Mouse (Mus musculus): ENCODE data around the gene Mrpl1. TPM values are rescaled to one million over a fixed set of nuclear protein-coding genes. Genes with fewer than 3 reads are reported as not detected.
A peak's percentile ranks its signal among the peaks of the same experiment; 100 is the strongest.

Gene Mrpl1
- 10.9 and 11.5 TPM in 2 replicates for polyA plus RNA-seq (2015; fragmentation: Nextera tagmentation; extraction: Ambion mirVana)

DNA sequence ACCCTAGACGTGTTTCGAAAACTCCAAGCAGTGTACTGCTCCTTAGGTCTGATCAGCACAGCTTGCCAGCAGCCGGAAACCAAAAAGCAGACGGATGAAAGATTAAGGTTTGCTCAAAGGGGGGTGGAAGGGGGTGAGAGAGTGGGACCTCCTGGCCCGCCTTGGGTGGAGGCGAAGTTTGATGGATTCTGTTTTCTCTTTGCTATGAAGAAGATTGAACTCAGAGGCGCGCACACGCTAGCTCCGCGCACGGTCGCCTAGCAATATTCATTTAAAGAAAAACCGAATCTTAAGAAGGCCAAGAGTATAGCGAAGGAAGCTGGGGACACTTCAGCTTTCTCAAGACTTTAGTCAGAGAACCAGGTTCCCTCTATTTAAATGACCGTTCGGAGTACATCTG lies at the start of gene Mrpl1:
TSS of gene Mrpl1 (plus strand) at position 35 of the 400 bp plus-strand sequence.
- ATAC-seq (peak; percentile 64), DNase-seq (ENCODE audit: low spot score) (peak; percentile 72)
- H3K9ac ChIP-seq (replicated peaks; ENCODE audit: low read depth): peak within 1 kb of the TSS; percentile 64
- H3K4me3 ChIP-seq (ENCODE audit: low read depth, low read length): peak within 1 kb of the TSS; percentile 73
- no peaks in the 10 kb centered on the region for H3K9me3 ChIP-seq (ENCODE audit: low read length)
- TF ChIP-seq EP300 (IDR thresholded peaks at IDR 0.05) (no peak), CTCF (IDR thresholded peaks at IDR 0.05) (no peak)
- no peaks in the 10 kb centered on the region for H3K27me3 ChIP-seq (replicated peaks; ENCODE audit: insufficient read depth, low read length)
- peak within 1 kb of the TSS; percentile 90 for H3K27ac ChIP-seq (ENCODE audit: low read length)
- peak within 1 kb of the TSS; percentile 76 for H3K4me2 ChIP-seq (replicated peaks; ENCODE audit: low read depth, low read length)
- peaks cover 10% of the 10 kb centered on the region; the same call in 1 of the 2 replicates for H3K4me1 ChIP-seq (ENCODE audit: insufficient read depth, low read depth, low read length)
- WGBS: under 1% methylated on average over 17 of the region's 17 CpGs
- peaks cover 5% of the 10 kb centered on the region; the same call in 1 of the 2 replicates for H3K36me3 ChIP-seq (ENCODE audit: insufficient read depth, low read length)

- DNase-seq (ENCODE audit: low spot score) (peak; percentile 75), ATAC-seq (peak; percentile 13)
- peak overlapping the region; percentile 99 for H3K27ac ChIP-seq (ENCODE audit: low read length)
- peaks cover 2% of the 10 kb centered on the region; the same call in 1 of the 2 replicates for H3K4me1 ChIP-seq (ENCODE audit: insufficient read depth, low read depth, low read length)
- H3K4me2 ChIP-seq (replicated peaks; ENCODE audit: low read depth, low read length): peak overlapping the region; percentile 89
- TF ChIP-seq EP300 (IDR thresholded peaks at IDR 0.05) (no peak), CTCF (IDR thresholded peaks at IDR 0.05) (peak; percentile 42)
- peak overlapping the region; percentile 94 for H3K9ac ChIP-seq (replicated peaks; ENCODE audit: low read depth)
- H3K4me3 ChIP-seq (ENCODE audit: low read depth, low read length): peak overlapping the region; percentile 100
- no peaks in the 10 kb centered on the region for H3K36me3 ChIP-seq (ENCODE audit: insufficient read depth, low read length)
- H3K27me3 ChIP-seq (replicated peaks; ENCODE audit: insufficient read depth, low read length): no peaks in the 10 kb centered on the region
- WGBS: 2% methylated on average over 34 of the region's 50 CpGs
- no peaks in the 10 kb centered on the region for H3K9me3 ChIP-seq (ENCODE audit: low read length)
Observed at GRCm38 (mm10) chr5:96160467-96161262, 48.6 kb upstream of the Mrpl1 start.

DNA sequence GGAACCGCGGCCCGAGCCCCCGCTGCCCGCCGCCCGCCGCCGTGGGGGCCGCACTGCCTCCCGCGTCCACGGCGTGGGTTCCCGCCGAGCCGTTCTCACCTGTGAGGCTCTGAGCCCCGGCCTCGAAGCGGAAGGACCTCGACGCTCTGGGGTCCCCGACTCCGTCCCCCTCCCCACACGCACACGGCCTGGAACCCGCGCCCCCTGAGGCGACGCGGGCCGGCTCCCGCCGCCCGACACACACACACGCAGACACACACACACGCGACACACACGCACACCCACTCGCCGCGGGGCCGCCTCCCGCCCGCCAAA lies 48.1 kb upstream of the Mrpl1 start:
- Histone ChIP-seq H3K27me3 (replicated peaks; ENCODE audit: insufficient read depth, low read length) (no peaks in the 10 kb centered on the region), H3K36me3 (ENCODE audit: insufficient read depth, low read length) (no peaks in the 10 kb centered on the region), H3K4me1 (ENCODE audit: insufficient read depth, low read depth, low read length) (peaks cover 2% of the 10 kb centered on the region; the same call in 1 of the 2 replicates), H3K9ac (replicated peaks; ENCODE audit: low read depth) (peak overlapping the region; percentile 94), H3K4me2 (replicated peaks; ENCODE audit: low read depth, low read length) (peak overlapping the region; percentile 89), H3K9me3 (ENCODE audit: low read length) (no peaks in the 10 kb centered on the region), H3K4me3 (ENCODE audit: low read depth, low read length) (peak overlapping the region; percentile 100), H3K27ac (ENCODE audit: low read length) (peak overlapping the region; percentile 99)
- no peak for TF ChIP-seq EP300 (IDR thresholded peaks at IDR 0.05)
- TF ChIP-seq CTCF (IDR thresholded peaks at IDR 0.05): peak; percentile 8; the same call in 1 of the 2 replicates
- DNase-seq (ENCODE audit: low spot score): no peak
- WGBS: 0% methylated on average over 2 of the region's 45 CpGs
- ATAC-seq: no peak

DNA sequence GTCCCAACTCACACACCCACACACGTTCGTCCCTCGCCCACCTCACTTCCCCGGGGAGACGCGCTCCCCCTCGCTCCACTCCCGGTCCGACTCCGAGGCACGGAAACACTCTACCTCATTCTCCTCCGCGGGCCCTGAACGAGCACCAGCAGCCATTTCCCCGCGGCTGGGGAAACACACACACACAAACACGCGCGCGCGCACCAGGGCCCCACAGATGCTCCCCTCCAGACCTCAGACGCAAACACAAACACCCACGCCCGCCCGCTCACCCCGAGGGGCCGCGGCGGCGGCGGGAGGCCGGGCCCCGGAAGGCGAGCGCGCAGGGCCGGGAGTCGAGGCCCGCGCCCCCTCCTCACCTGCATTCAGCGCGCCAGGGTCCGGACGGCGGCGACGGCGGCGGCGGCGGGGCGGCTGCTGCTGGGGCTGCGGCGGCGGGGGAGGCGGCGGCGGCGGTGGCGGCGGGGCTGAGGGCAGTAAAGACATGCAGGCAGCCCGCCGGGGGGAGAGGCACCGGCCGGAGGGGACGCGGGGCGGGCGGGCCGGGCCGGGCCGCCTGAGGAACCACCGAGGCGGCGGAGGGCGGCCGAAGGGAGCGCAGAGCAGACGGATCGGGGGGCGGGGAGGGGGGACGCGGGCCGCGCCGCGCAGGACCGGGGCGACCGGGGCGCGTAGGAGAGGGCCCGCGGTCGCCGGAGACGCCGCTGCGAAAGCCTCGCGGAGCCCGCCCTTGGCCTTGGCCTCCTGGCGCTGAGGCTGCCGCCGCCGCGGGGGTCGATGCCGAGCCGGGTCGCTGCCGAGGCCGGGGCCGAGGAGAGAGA lies 47.5 kb upstream of the Mrpl1 start:
- no peaks in the 10 kb centered on the region for H3K27me3 ChIP-seq (replicated peaks; ENCODE audit: insufficient read depth, low read length)
- peak overlapping the region; percentile 94 for H3K9ac ChIP-seq (replicated peaks; ENCODE audit: low read depth)
- peak; percentile 42 for ATAC-seq
- DNase-seq (ENCODE audit: low spot score): peak; percentile 63
- no peaks in the 10 kb centered on the region for H3K36me3 ChIP-seq (ENCODE audit: insufficient read depth, low read length)
- 4% methylated on average over 42 of the region's 114 CpGs for WGBS
- no peak for TF ChIP-seq CTCF (IDR thresholded peaks at IDR 0.05)
- no peak for TF ChIP-seq EP300 (IDR thresholded peaks at IDR 0.05)
- no peaks in the 10 kb centered on the region for H3K9me3 ChIP-seq (ENCODE audit: low read length)
- H3K4me1 ChIP-seq (ENCODE audit: insufficient read depth, low read depth, low read length): peaks cover 2% of the 10 kb centered on the region; the same call in 1 of the 2 replicates
- H3K4me3 ChIP-seq (ENCODE audit: low read depth, low read length): peak overlapping the region; percentile 100
- peak overlapping the region; percentile 89 for H3K4me2 ChIP-seq (replicated peaks; ENCODE audit: low read depth, low read length)
- peak overlapping the region; percentile 99 for H3K27ac ChIP-seq (ENCODE audit: low read length)

GRCm38 (mm10) chr5:96162399-96163331 lies 46.6 kb upstream of the Mrpl1 start:
- ATAC-seq (peak; percentile 90), DNase-seq (ENCODE audit: low spot score) (peak; percentile 98)
- H3K4me3 ChIP-seq (ENCODE audit: low read depth, low read length): peak overlapping the region; percentile 100
- H3K9me3 ChIP-seq (ENCODE audit: low read length): no peaks in the 10 kb centered on the region
- no peaks in the 10 kb centered on the region for H3K36me3 ChIP-seq (ENCODE audit: insufficient read depth, low read length)
- H3K27ac ChIP-seq (ENCODE audit: low read length): peak overlapping the region; percentile 99
- no peak for TF ChIP-seq CTCF (IDR thresholded peaks at IDR 0.05)
- peak; percentile 64; the same call in 1 of the 2 replicates for TF ChIP-seq EP300 (IDR thresholded peaks at IDR 0.05)
- peak overlapping the region; percentile 94 for H3K9ac ChIP-seq (replicated peaks; ENCODE audit: low read depth)
- no peaks in the 10 kb centered on the region for H3K27me3 ChIP-seq (replicated peaks; ENCODE audit: insufficient read depth, low read length)
- peak overlapping the region; percentile 89 for H3K4me2 ChIP-seq (replicated peaks; ENCODE audit: low read depth, low read length)
- WGBS: 2% methylated on average over 55 of the region's 56 CpGs
- H3K4me1 ChIP-seq (ENCODE audit: insufficient read depth, low read depth, low read length): peaks cover 2% of the 10 kb centered on the region; the same call in 1 of the 2 replicates
